Comparison of ENCODE assay signal across 27 mouse cellular contexts in genomic region chr7:88442649-88443048, GRCm38 (mm10). TPM values are rescaled to one million over a fixed set of nuclear protein-coding genes. Genes with fewer than 3 reads are reported as not detected.
DNase-seq lines count a peak whose midpoint lies in the region; ATAC-seq lines count a peak whose summit lies in the region.
"Had no signal": no experiment of that assay in that cellular context is flagged by ENCODE, and none has a peak within 500 bp of the region (broad histone marks: within the 10 kb centered on the region; RNA-seq: fewer than 3 reads in every experiment).

No protein-coding gene starts in this region.

- H3K27me3 ChIP-seq in megakaryocyte, embryonic 14.5 days (replicated peaks): no peaks in the 10 kb centered on the region
- no peaks in the 10 kb centered on the region for H3K27me3 ChIP-seq in forebrain, embryonic 11.5 days (ENCODE audit: control insufficient read depth, insufficient read depth, low read length)
- H3K27me3 ChIP-seq: CH12.LX; embryonic facial prominence, embryonic 12.5 days; embryonic facial prominence, embryonic 15.5 days; forebrain, embryonic 12.5 days; hindbrain, embryonic 13.5 days; intestine, embryonic 15.5 days had no signal

- no peaks in the 10 kb centered on the region for H3K9me3 ChIP-seq in megakaryocyte, embryonic 14.5 days
- H3K9me3 ChIP-seq in forebrain, embryonic 11.5 days (ENCODE audit: control insufficient read depth, low read length): no peaks in the 10 kb centered on the region
- H3K9me3 ChIP-seq: embryonic facial prominence, embryonic 12.5 days; embryonic facial prominence, embryonic 15.5 days; forebrain, embryonic 12.5 days; G1E; hindbrain, embryonic 10.5 days; hindbrain, embryonic 13.5 days; intestine, embryonic 15.5 days had no signal

- no peak overlapping the region for H3K27ac ChIP-seq in forebrain, embryonic 11.5 days (ENCODE audit: low read depth, low read length)
- H3K27ac ChIP-seq: embryonic facial prominence, embryonic 12.5 days; embryonic facial prominence, embryonic 15.5 days; forebrain, embryonic 12.5 days; hindbrain, embryonic 10.5 days; hindbrain, embryonic 13.5 days; intestine, embryonic 15.5 days had no signal

- H3K4me3 ChIP-seq in megakaryocyte, embryonic 14.5 days (replicated peaks): peak overlapping the region; percentile 67
- H3K4me3 ChIP-seq in forebrain, embryonic 11.5 days (ENCODE audit: low read depth, low read length): no peak overlapping the region
- H3K4me3 ChIP-seq: embryonic facial prominence, embryonic 12.5 days; embryonic facial prominence, embryonic 15.5 days; forebrain, embryonic 12.5 days; hindbrain, embryonic 10.5 days; hindbrain, embryonic 13.5 days; intestine, embryonic 15.5 days had no signal

- DNase-seq in 416B (ENCODE audit: low read depth): peak; percentile 79
- DNase-seq in layer of hippocampus, postnatal 14 days (ENCODE audit: low spot score in 2 of 2): no peak
- no peak for DNase-seq in forebrain, embryonic 11.5 days (ENCODE audit: low spot score)
- no peak for DNase-seq in layer of hippocampus, adult 9-11 months
- DNase-seq: adrenal gland, adult 2 months; adrenal gland, postnatal 14 days; B cell, adult 2 months; cerebellum, adult 11-12 months; cerebellum, adult 8-10 months; cerebellum, postnatal 10 days; gastrocnemius, postnatal 10 days; gastrocnemius, postnatal 36 days; heart, adult 11 months had no signal

- H3K36me3 ChIP-seq in megakaryocyte, embryonic 14.5 days (replicated peaks; ENCODE audit: low read length): no peaks in the 10 kb centered on the region
- no peaks in the 10 kb centered on the region for H3K36me3 ChIP-seq in forebrain, embryonic 11.5 days (ENCODE audit: control insufficient read depth, insufficient read depth, low read length)
- H3K36me3 ChIP-seq: embryonic facial prominence, embryonic 12.5 days; embryonic facial prominence, embryonic 15.5 days; forebrain, embryonic 12.5 days; G1E; hindbrain, embryonic 10.5 days; hindbrain, embryonic 13.5 days; intestine, embryonic 15.5 days had no signal

- peaks cover 71% of the 10 kb centered on the region for H3K4me1 ChIP-seq in megakaryocyte, embryonic 14.5 days
- H3K4me1 ChIP-seq in forebrain, embryonic 11.5 days (replicated peaks; ENCODE audit: control insufficient read depth, insufficient read depth, low read length): no peaks in the 10 kb centered on the region
- H3K4me1 ChIP-seq: embryonic facial prominence, embryonic 12.5 days; embryonic facial prominence, embryonic 15.5 days; forebrain, embryonic 12.5 days; hindbrain, embryonic 10.5 days; hindbrain, embryonic 13.5 days; intestine, embryonic 15.5 days had no signal

- H3K9ac ChIP-seq in forebrain, embryonic 11.5 days (ENCODE audit: low read length): no peak overlapping the region
- H3K9ac ChIP-seq: embryonic facial prominence, embryonic 12.5 days; embryonic facial prominence, embryonic 15.5 days; forebrain, embryonic 12.5 days; hindbrain, embryonic 13.5 days; intestine, embryonic 15.5 days had no signal

- ATAC-seq in granulocyte monocyte progenitor cell, adult 5-6 weeks (replicated peaks; ENCODE audit: poor library complexity, severe bottlenecking): peak; percentile 66
- no peak for ATAC-seq in forebrain, embryonic 11.5 days (replicated peaks; ENCODE audit: low FRiP score)
- ATAC-seq: forebrain, embryonic 16.5 days; hindbrain, embryonic 16.5 days; intestine, embryonic 15.5 days had no signal

- H3K4me2 ChIP-seq in forebrain, embryonic 11.5 days (ENCODE audit: low read depth, low read length, severe bottlenecking): no peak overlapping the region
- H3K4me2 ChIP-seq: embryonic facial prominence, embryonic 12.5 days; embryonic facial prominence, embryonic 15.5 days; forebrain, embryonic 12.5 days; heart, embryonic 11.5 days; hindbrain, embryonic 13.5 days; intestine, embryonic 15.5 days had no signal

RNA-seq across cellular contexts. Expression of gene Rab38, which starts 12.6 kb away (rescaled TPM):
- total RNA-seq in granulocyte monocyte progenitor cell, adult 5-6 weeks (2014; fragmentation: Nextera tagmentation): 28.2 and 45.6 TPM in 2 replicates
- total RNA-seq in granulocyte monocyte progenitor cell, adult 5-6 weeks (2017): 32.4 and 46.0 TPM in 2 replicates
- polyA plus RNA-seq in megakaryocyte, embryonic 14.5 days (2012; ENCODE audit: insufficient read depth, low replicate concordance): 38.9 and 110 TPM in 2 replicates
- 1 to 10 TPM in 1 of 2 experiments, under 1 TPM in 1; 0.69 to 1.6 TPM for total RNA-seq in layer of hippocampus, postnatal 14 days (2021)
- 2.9 and 3.1 TPM in 2 replicates for polyA plus RNA-seq in forebrain, embryonic 11.5 days (2014; fragmentation: Nextera tagmentation; extraction: Ambion mirVana)
- total RNA-seq: CH12.LX; G1E; gastrocnemius, adult 18-20 months had no signal

Comparison
In these comparisons a context has a peak if more than half of its experiments do, and no peak if none do; other contexts are left out.
1. RNA of gene Rab38, which starts 12.6 kb away (total RNA-seq): 28.2 to 46.0 TPM in granulocyte monocyte progenitor cell, adult 5-6 weeks; 0.69 to 1.6 TPM in layer of hippocampus, postnatal 14 days; every median in the first group is over 10 times any median in the second.